In the genomic region with DNA sequence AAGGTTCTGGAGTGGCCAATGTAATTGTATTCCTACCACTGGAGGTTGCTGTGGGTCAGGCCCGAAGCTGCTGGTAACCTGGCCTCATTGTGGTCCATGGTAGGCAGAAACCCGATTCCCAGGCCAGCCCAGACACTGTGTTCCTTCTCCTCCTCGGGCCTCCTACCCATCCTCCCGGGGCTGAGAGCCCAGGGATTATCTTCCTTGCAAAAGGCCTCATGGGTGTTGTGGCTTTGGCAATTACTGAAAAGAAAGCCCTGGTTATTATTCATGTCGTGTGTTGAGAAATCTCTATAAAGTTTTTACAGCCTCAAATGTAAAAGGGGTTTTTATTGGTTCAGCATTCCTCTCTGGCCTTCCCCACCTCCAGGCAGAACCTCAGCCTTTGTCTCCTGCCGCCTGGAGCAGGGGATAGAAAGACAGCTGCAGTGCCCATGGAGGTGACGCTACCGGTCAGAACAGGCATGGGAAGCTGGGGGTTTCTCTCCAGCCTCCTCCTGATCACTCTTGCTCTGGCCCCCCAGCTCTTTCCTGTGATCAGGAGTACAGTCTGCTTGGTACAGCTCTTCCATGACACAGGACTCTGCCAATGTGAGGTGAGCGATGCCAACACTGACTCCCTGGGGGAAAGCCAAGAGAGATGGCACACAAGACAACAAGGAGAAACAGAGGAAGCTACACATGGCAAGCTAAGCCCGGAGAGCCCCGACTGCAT, we compare ENCODE assay signal across 11 mouse cellular contexts.
DNase-seq lines count a peak whose midpoint lies in the region; ATAC-seq lines count a peak whose summit lies in the region.
"Had no signal": no experiment of that assay in that cellular context is flagged by ENCODE, and none has a peak within 500 bp of the region (broad histone marks: within the 10 kb centered on the region; RNA-seq: fewer than 3 reads in every experiment).

No protein-coding gene starts in this region.

- no peak overlapping the region for H3K4me2 ChIP-seq in forebrain, embryonic 11.5 days (ENCODE audit: low read depth, low read length, severe bottlenecking)
- H3K4me2 ChIP-seq in hindbrain, embryonic 15.5 days = no peak overlapping the region
- H3K4me2 ChIP-seq in liver, embryonic 12.5 days = no peak overlapping the region
- H3K4me2 ChIP-seq: limb, embryonic 15.5 days had no signal

- 63% methylated on average over 11 of the region's 11 CpGs for WGBS in forebrain, embryonic 10.5 days
- WGBS in forebrain, embryonic 11.5 days = 56% methylated on average over 11 of the region's 11 CpGs
- WGBS in hindbrain, embryonic 15.5 days = 45% methylated on average over 11 of the region's 11 CpGs
- 53% methylated on average over 11 of the region's 11 CpGs for WGBS in liver, embryonic 12.5 days (ENCODE audit: insufficient replicate concordance)

- H3K27me3 ChIP-seq in forebrain, embryonic 10.5 days (ENCODE audit: poor library complexity, severe bottlenecking) = no peaks in the 10 kb centered on the region
- H3K27me3 ChIP-seq in forebrain, embryonic 11.5 days (ENCODE audit: control insufficient read depth, insufficient read depth, low read length) = no peaks in the 10 kb centered on the region
- no peaks in the 10 kb centered on the region for H3K27me3 ChIP-seq in hindbrain, embryonic 15.5 days
- no peaks in the 10 kb centered on the region for H3K27me3 ChIP-seq in liver, embryonic 12.5 days (replicated peaks)
- H3K27me3 ChIP-seq: limb, embryonic 15.5 days had no signal

- no peaks in the 10 kb centered on the region for H3K9me3 ChIP-seq in forebrain, embryonic 10.5 days
- H3K9me3 ChIP-seq in forebrain, embryonic 11.5 days (ENCODE audit: control insufficient read depth, low read length) = no peaks in the 10 kb centered on the region
- no peaks in the 10 kb centered on the region for H3K9me3 ChIP-seq in hindbrain, embryonic 15.5 days
- H3K9me3 ChIP-seq in liver, embryonic 12.5 days (replicated peaks) = peaks cover 22% of the 10 kb centered on the region
- H3K9me3 ChIP-seq: limb, embryonic 15.5 days had no signal

- ATAC-seq in forebrain, embryonic 11.5 days (replicated peaks; ENCODE audit: low FRiP score) = no peak
- ATAC-seq in hindbrain, embryonic 15.5 days (ENCODE audit: low FRiP score, low read depth) = peak; percentile 75
- ATAC-seq in liver, embryonic 12.5 days = no peak

- no peak for DNase-seq in forebrain, embryonic 10.5 days (ENCODE audit: extremely low spot score, low spot score)
- no peak for DNase-seq in forebrain, embryonic 11.5 days (ENCODE audit: low spot score)
- DNase-seq in right cerebral cortex, postnatal 10 days (ENCODE audit: low spot score in 2 of 2) = peak; percentile 49 to 53
- DNase-seq in right cerebral cortex, postnatal 36 days (ENCODE audit: low spot score in 2 of 2) = no peak
- no peak for DNase-seq in testis, postnatal 14 days (ENCODE audit: low spot score)
- DNase-seq in frontal cortex, postnatal 10 days (ENCODE audit: low spot score in 2 of 2) = no peak
- DNase-seq: heart, postnatal 4 days; kidney, adult 9 months had no signal

- no peaks in the 10 kb centered on the region for H3K36me3 ChIP-seq in forebrain, embryonic 10.5 days (replicated peaks)
- H3K36me3 ChIP-seq in forebrain, embryonic 11.5 days (ENCODE audit: control insufficient read depth, insufficient read depth, low read length) = no peaks in the 10 kb centered on the region
- H3K36me3 ChIP-seq in hindbrain, embryonic 15.5 days = no peaks in the 10 kb centered on the region
- H3K36me3 ChIP-seq in liver, embryonic 12.5 days = no peaks in the 10 kb centered on the region
- H3K36me3 ChIP-seq: limb, embryonic 15.5 days had no signal

- H3K4me3 ChIP-seq in forebrain, embryonic 10.5 days = no peak overlapping the region
- no peak overlapping the region for H3K4me3 ChIP-seq in forebrain, embryonic 11.5 days (ENCODE audit: low read depth, low read length)
- no peak overlapping the region for H3K4me3 ChIP-seq in hindbrain, embryonic 15.5 days
- H3K4me3 ChIP-seq in liver, embryonic 12.5 days = no peak overlapping the region
- H3K4me3 ChIP-seq: limb, embryonic 15.5 days had no signal

- H3K4me1 ChIP-seq in forebrain, embryonic 10.5 days = peaks cover 9% of the 10 kb centered on the region
- no peaks in the 10 kb centered on the region for H3K4me1 ChIP-seq in forebrain, embryonic 11.5 days (replicated peaks; ENCODE audit: control insufficient read depth, insufficient read depth, low read length)
- peaks cover 6% of the 10 kb centered on the region; the same call in 1 of the 2 replicates for H3K4me1 ChIP-seq in hindbrain, embryonic 15.5 days (replicated peaks)
- H3K4me1 ChIP-seq in liver, embryonic 12.5 days = no peaks in the 10 kb centered on the region

- H3K9ac ChIP-seq in forebrain, embryonic 11.5 days (ENCODE audit: low read length) = no peak overlapping the region
- no peak overlapping the region for H3K9ac ChIP-seq in hindbrain, embryonic 15.5 days
- H3K9ac ChIP-seq in liver, embryonic 12.5 days = no peak overlapping the region
- H3K9ac ChIP-seq: limb, embryonic 15.5 days had no signal

- peak overlapping the region; percentile 25; the same call in 1 of the 2 replicates for H3K27ac ChIP-seq in forebrain, embryonic 10.5 days
- H3K27ac ChIP-seq in forebrain, embryonic 11.5 days (ENCODE audit: low read depth, low read length) = no peak overlapping the region
- H3K27ac ChIP-seq in hindbrain, embryonic 15.5 days (replicated peaks) = peak overlapping the region; percentile 32
- H3K27ac ChIP-seq in liver, embryonic 12.5 days = no peak overlapping the region
- H3K27ac ChIP-seq: limb, embryonic 15.5 days had no signal

Comparison
In these comparisons a context has a peak if more than half of its experiments do, and no peak if none do; other contexts are left out.
1. DNase-seq: peak in right cerebral cortex, postnatal 10 days (2 of 2); none in forebrain, embryonic 10.5 days (single experiment), forebrain, embryonic 11.5 days (single experiment), right cerebral cortex, postnatal 36 days (0 of 2), testis, postnatal 14 days (single experiment) and frontal cortex, postnatal 10 days (0 of 2).
2. H3K27ac ChIP-seq: peak in forebrain, embryonic 10.5 days (single experiment) and hindbrain, embryonic 15.5 days (single experiment); none in forebrain, embryonic 11.5 days (single experiment) and liver, embryonic 12.5 days (single experiment).